Mouse (Mus musculus): ENCODE measurements around the gene 2310030G06Rik. TPM values are rescaled to one million over a fixed set of nuclear protein-coding genes. Genes with fewer than 3 reads are reported as not detected.

2310030G06Rik gene
- total RNA-seq, 1 experiment, result 2.2 TPM

GRCm38 (mm10) chr9:50768107-50769002, 22.0 kb upstream of the 2310030G06Rik start, which contains the start of gene Fdxacb1:
Gene Fdxacb1, plus strand, starts transcription at chr9:50768236.
- Histone ChIP-seq H3K4me3 (ENCODE audit: insufficient read depth in 1 of 2, low read depth in 1 of 2, low read length in 2 of 2, poor library complexity in 1 of 2, severe bottlenecking in 1 of 2) (peak within 1 kb of the TSS; percentile 84 to 85), H3K4me1 (ENCODE audit: control insufficient read depth in 2 of 2, insufficient read depth in 2 of 2, low read length in 2 of 2, poor library complexity in 1 of 2) (no peaks in the 10 kb centered on the region; a peak in 1 of 4 replicates)
- in situ Hi-C loops (cut with MboI; ENCODE audit: low sequenced_read_pairs in 2 of 2, unreplicated experiment in 2 of 2), result no loop called here

GRCm38 (mm10) chr9:50767531-50768106, 21.3 kb upstream of the 2310030G06Rik start:
- Histone ChIP-seq H3K9me3 (ENCODE audit: control insufficient read depth, insufficient read depth, low read depth, low read length) (no peaks in the 10 kb centered on the region), H3K36me3 (ENCODE audit: control insufficient read depth, insufficient read depth, low read length, poor library complexity, severe bottlenecking) (0 out of 2 replicates have a peak, but pooled peaks cover 2% of the 10 kb centered on the region), H3K9ac (ENCODE audit: insufficient read depth, low read depth, low read length, poor library complexity, severe bottlenecking) (peak overlapping the region; percentile 87), H3K4me1 (ENCODE audit: control insufficient read depth in 2 of 2, insufficient read depth in 2 of 2, low read length in 2 of 2, poor library complexity in 1 of 2) (no peaks in the 10 kb centered on the region; a peak in 1 of 4 replicates), H3K27ac (ENCODE audit: insufficient read depth, low read depth, low read length, poor library complexity, severe bottlenecking) (peak overlapping the region; percentile 69; the same call in 1 of the 2 replicates), H3K4me3 (ENCODE audit: insufficient read depth in 1 of 2, low read depth in 1 of 2, low read length in 2 of 2, poor library complexity in 1 of 2, severe bottlenecking in 1 of 2) (peak overlapping the region; percentile 84 to 85)
- in situ Hi-C loops (cut with MboI; ENCODE audit: low sequenced_read_pairs in 2 of 2, unreplicated experiment in 2 of 2), result no loop called here
- TF ChIP-seq ZNF384 (IDR thresholded peaks at IDR 0.05; ENCODE audit: low read depth, low read length), result no peak
- no peak for TF ChIP-seq MAFK (IDR thresholded peaks at IDR 0.05; ENCODE audit: insufficient read depth, low read depth, low read length)
- TF ChIP-seq HCFC1 (IDR thresholded peaks at IDR 0.05; ENCODE audit: borderline replicate concordance, insufficient read depth, low read length), result no peak
- TF ChIP-seq ZC3H11A (IDR thresholded peaks at IDR 0.05; ENCODE audit: borderline replicate concordance, low read depth, low read length), result no peak
- no peak for TF ChIP-seq CHD2 (IDR thresholded peaks at IDR 0.05; ENCODE audit: low read depth, low read length)
- no peak for DNase-seq (ENCODE audit: low read depth, low spot score)

More at GRCm38 (mm10) chr9:50768107-50769002, 22.0 kb upstream of the 2310030G06Rik start, which contains the start of gene Fdxacb1:
- Histone ChIP-seq H3K27ac (ENCODE audit: insufficient read depth, low read depth, low read length, poor library complexity, severe bottlenecking) (peak within 1 kb of the TSS; percentile 87), H3K36me3 (ENCODE audit: control insufficient read depth, insufficient read depth, low read length, poor library complexity, severe bottlenecking) (0 out of 2 replicates have a peak, but pooled peaks cover 2% of the 10 kb centered on the region), H3K9me3 (ENCODE audit: control insufficient read depth, insufficient read depth, low read depth, low read length) (no peaks in the 10 kb centered on the region), H3K9ac (ENCODE audit: insufficient read depth, low read depth, low read length, poor library complexity, severe bottlenecking) (peak within 1 kb of the TSS; percentile 92)
- TF ChIP-seq HCFC1 (IDR thresholded peaks at IDR 0.05; ENCODE audit: borderline replicate concordance, insufficient read depth, low read length) (peak; percentile 84), CHD2 (IDR thresholded peaks at IDR 0.05; ENCODE audit: low read depth, low read length) (no peak), ZC3H11A (IDR thresholded peaks at IDR 0.05; ENCODE audit: borderline replicate concordance, low read depth, low read length) (0 out of 2 replicates have a peak, but pooled peaks have one; percentile 4), MAFK (IDR thresholded peaks at IDR 0.05; ENCODE audit: insufficient read depth, low read depth, low read length) (no peak), ZNF384 (IDR thresholded peaks at IDR 0.05; ENCODE audit: low read depth, low read length) (no peak)
- peak; percentile 98 for DNase-seq (ENCODE audit: low read depth, low spot score)

DNA sequence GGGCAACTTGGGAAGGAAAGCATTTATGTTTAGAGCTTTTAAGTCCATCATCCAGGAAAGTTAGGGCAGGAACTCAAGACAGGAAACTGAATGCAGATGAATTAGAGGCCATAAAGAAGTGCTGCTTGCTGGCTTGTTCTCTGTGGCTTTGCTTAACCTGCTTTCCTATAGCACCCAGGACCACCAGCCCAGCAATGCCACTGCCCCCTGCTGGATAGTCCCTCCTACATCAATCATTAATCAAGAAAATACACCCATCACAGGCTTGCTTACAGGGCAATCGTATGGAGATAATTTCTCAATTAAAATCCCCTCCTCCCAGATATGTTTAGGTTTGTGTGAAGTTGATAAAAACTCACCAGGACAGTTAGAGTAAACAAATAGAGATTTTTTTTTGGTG, 17.0 kb upstream of the 2310030G06Rik start:
- no peak for DNase-seq (ENCODE audit: low read depth, low spot score)

DNA sequence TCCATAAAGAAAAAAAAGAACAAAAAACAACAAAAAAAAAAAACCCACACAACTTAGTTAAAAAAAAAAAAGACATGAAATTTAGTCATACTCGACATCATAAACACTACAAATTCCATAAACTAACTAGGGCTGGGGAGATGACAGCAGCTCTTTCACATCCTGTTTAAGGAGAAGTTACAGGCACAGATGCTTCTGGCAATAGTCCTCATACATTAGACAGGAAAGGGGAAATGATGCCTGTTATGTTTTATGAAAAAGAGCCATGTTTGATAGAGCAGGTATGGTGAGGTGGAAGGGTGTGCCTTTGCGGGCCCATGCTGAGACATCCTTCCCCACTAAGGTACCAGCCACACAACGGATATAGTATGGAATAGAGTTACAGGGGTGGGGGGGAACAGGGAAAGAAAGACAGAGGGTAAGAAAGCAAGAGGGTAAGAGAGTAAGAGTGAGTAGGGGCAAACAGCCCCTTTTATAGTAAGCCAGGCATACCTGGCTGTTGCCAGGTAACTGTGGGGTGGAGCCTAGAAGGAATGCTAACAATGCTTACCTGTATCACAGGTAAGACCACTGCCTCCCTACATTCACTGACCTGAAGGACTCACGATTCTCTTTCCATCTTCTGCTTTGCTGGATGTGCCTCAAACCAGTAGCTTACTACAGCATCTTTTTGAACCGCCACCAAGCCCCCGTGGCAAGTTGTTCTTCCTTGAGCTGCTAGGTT, 15.3 kb upstream of the 2310030G06Rik start:
- DNase-seq (ENCODE audit: low read depth, low spot score), result no peak
- no peaks in the 10 kb centered on the region for H3K9me3 ChIP-seq (ENCODE audit: control insufficient read depth, insufficient read depth, low read depth, low read length)
- TF ChIP-seq CHD2 (IDR thresholded peaks at IDR 0.05; ENCODE audit: low read depth, low read length) (no peak), MAFK (IDR thresholded peaks at IDR 0.05; ENCODE audit: insufficient read depth, low read depth, low read length) (no peak), ZNF384 (IDR thresholded peaks at IDR 0.05; ENCODE audit: low read depth, low read length) (no peak), HCFC1 (IDR thresholded peaks at IDR 0.05; ENCODE audit: borderline replicate concordance, insufficient read depth, low read length) (no peak), ZC3H11A (IDR thresholded peaks at IDR 0.05; ENCODE audit: borderline replicate concordance, low read depth, low read length) (no peak)
- in situ Hi-C loops (cut with MboI; ENCODE audit: low sequenced_read_pairs in 2 of 2, unreplicated experiment in 2 of 2), result no loop called here
- no peak overlapping the region for H3K27ac ChIP-seq (ENCODE audit: insufficient read depth, low read depth, low read length, poor library complexity, severe bottlenecking)
- H3K36me3 ChIP-seq (ENCODE audit: control insufficient read depth, insufficient read depth, low read length, poor library complexity, severe bottlenecking), result no peaks in the 10 kb centered on the region
- H3K9ac ChIP-seq (ENCODE audit: insufficient read depth, low read depth, low read length, poor library complexity, severe bottlenecking), result no peak overlapping the region
- no peak overlapping the region for H3K4me3 ChIP-seq (ENCODE audit: insufficient read depth in 1 of 2, low read depth in 1 of 2, low read length in 2 of 2, poor library complexity in 1 of 2, severe bottlenecking in 1 of 2)
- no peaks in the 10 kb centered on the region for H3K4me1 ChIP-seq (ENCODE audit: control insufficient read depth in 2 of 2, insufficient read depth in 2 of 2, low read length in 2 of 2, poor library complexity in 1 of 2)

More for the DNA sequence above, 17.0 kb upstream of the 2310030G06Rik start:
- H3K9ac ChIP-seq (ENCODE audit: insufficient read depth, low read depth, low read length, poor library complexity, severe bottlenecking), result no peak overlapping the region
- in situ Hi-C loops (cut with MboI; ENCODE audit: low sequenced_read_pairs in 2 of 2, unreplicated experiment in 2 of 2), result no loop called here
- no peak overlapping the region for H3K4me3 ChIP-seq (ENCODE audit: insufficient read depth in 1 of 2, low read depth in 1 of 2, low read length in 2 of 2, poor library complexity in 1 of 2, severe bottlenecking in 1 of 2)
- H3K4me1 ChIP-seq (ENCODE audit: control insufficient read depth in 2 of 2, insufficient read depth in 2 of 2, low read length in 2 of 2, poor library complexity in 1 of 2), result no peaks in the 10 kb centered on the region
- no peaks in the 10 kb centered on the region for H3K36me3 ChIP-seq (ENCODE audit: control insufficient read depth, insufficient read depth, low read length, poor library complexity, severe bottlenecking)
- TF ChIP-seq HCFC1 (IDR thresholded peaks at IDR 0.05; ENCODE audit: borderline replicate concordance, insufficient read depth, low read length) (no peak), ZNF384 (IDR thresholded peaks at IDR 0.05; ENCODE audit: low read depth, low read length) (no peak), CHD2 (IDR thresholded peaks at IDR 0.05; ENCODE audit: low read depth, low read length) (no peak), ZC3H11A (IDR thresholded peaks at IDR 0.05; ENCODE audit: borderline replicate concordance, low read depth, low read length) (no peak), MAFK (IDR thresholded peaks at IDR 0.05; ENCODE audit: insufficient read depth, low read depth, low read length) (no peak)
- H3K27ac ChIP-seq (ENCODE audit: insufficient read depth, low read depth, low read length, poor library complexity, severe bottlenecking), result no peak overlapping the region
- H3K9me3 ChIP-seq (ENCODE audit: control insufficient read depth, insufficient read depth, low read depth, low read length), result no peaks in the 10 kb centered on the region

Measured in ES-E14 (cell line).